Mouse (Mus musculus) limb, embryonic 10.5 days (tissue): ENCODE results near the gene Dcaf11. TPM values are rescaled to one million over a fixed set of nuclear protein-coding genes. Genes with fewer than 3 reads are reported as not detected.

Experiments
- DNase-seq: peaks from one replicate; pipeline ENCODE4 v3.0.0-alpha.2; 2017; ENCODE audit warnings: low spot score
- H3K27ac ChIP-seq: fragments of 300-500 bp; sonication (generic); 2 replicates; pipeline ENCODE4 v1.5.1; 2016; ENCODE audit warnings: mild to moderate bottlenecking
- H3K27me3 ChIP-seq: fragments of 300-500 bp; sonication (generic); 2 replicates; pipeline ENCODE4 v1.6.1; 2016; ENCODE audit warnings: low read depth, mild to moderate bottlenecking; ENCODE audit not compliant: poor library complexity, severe bottlenecking
- H3K36me3 ChIP-seq: fragments of 300-500 bp; sonication (generic); 2 replicates; pipeline ENCODE4 v1.6.1; 2016; ENCODE audit warnings: mild to moderate bottlenecking, moderate library complexity
- H3K4me1 ChIP-seq: fragments of 300-500 bp; sonication (generic); 2 replicates; pipeline ENCODE4 v1.6.1; 2016
- H3K4me3 ChIP-seq: fragments of 300-500 bp; sonication (generic); 2 replicates; pipeline ENCODE4 v1.5.1; 2016; ENCODE audit warnings: mild to moderate bottlenecking, moderate library complexity
- H3K9me3 ChIP-seq: fragments of 300-500 bp; sonication (generic); replicated peaks from 2 replicates; pipeline ENCODE4 v1.6.1; 2016; ENCODE audit warnings: mild to moderate bottlenecking
- WGBS: fragments of 180-500 bp; shearing (Covaris S2); methylation state at CpG from one replicate; pipeline ENCODE4 v1.1.7; 2016; 5-methylcytosine and 5-hydroxymethylcytosine counted together
- polyA plus RNA-seq: library from polyadenylated mRNA; unstranded; fragments of >200 nt; fragmentation: Nextera tagmentation; extraction: Ambion mirVana; gene quantifications from 2 replicates; pipeline ENCODE4 v1.2.1, GENCODE M21; 2016

Dcaf11 gene
- polyA plus RNA-seq, 1 experiment from 2014 or later, result 69.1 TPM

DNA sequence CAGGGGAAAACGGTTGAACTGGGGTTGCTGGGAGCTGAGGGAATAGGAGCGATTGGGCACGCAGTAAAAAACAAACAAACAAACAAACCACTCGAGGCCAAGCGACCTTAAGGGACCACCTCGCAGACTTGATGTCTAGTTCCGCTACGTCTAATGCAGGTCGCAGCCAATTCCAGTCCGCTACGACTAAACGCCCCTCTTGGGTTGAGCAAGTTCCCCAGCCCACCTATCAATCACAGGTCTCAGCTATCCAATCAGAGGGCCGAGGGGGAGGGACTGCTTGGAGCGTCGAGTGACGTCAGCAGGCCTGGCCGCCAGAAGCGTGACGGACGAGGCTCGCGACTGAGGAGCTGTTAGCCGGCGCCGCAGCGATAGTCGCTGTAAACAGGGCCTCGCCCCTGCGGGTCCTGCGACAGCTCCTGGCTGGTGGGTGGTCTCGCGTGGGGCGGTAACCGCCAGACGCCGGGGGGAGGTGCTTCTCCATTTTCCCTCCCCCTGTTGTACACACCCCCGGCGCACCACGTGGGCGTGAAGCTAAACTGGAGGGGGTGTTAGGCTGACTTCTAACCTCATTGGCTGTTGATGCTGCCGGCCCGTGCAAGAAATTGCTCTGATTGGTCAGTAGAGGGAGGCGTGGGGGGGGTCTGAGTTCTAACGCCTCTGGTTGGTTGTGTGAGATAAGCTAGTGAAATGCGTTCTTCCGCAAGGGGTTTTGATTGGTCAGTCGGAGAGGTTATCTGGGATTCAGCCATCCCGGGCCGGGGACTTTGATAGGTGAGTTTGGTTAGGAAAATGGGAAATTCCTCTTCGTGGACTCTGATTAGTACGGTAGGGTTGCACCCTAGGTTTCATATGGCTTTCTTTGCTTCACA lies 632 bp downstream of the Dcaf11 start, which contains the start of gene A730061H03Rik:
TSS of gene A730061H03Rik (minus strand) at position 205 of the 872 bp plus-strand sequence.
- peak; percentile 96 for DNase-seq
- no peaks in the 10 kb centered on the region for H3K9me3 ChIP-seq
- H3K4me1 ChIP-seq, result peaks cover 18% of the 10 kb centered on the region
- H3K36me3 ChIP-seq, result peaks cover 27% of the 10 kb centered on the region
- under 1% methylated on average over 51 of the region's 51 CpGs for WGBS
- H3K4me3 ChIP-seq, result peak within 1 kb of the TSS; percentile 79
- H3K27me3 ChIP-seq, result no peaks in the 10 kb centered on the region
- peak within 1 kb of the TSS; percentile 95 for H3K27ac ChIP-seq

DNA sequence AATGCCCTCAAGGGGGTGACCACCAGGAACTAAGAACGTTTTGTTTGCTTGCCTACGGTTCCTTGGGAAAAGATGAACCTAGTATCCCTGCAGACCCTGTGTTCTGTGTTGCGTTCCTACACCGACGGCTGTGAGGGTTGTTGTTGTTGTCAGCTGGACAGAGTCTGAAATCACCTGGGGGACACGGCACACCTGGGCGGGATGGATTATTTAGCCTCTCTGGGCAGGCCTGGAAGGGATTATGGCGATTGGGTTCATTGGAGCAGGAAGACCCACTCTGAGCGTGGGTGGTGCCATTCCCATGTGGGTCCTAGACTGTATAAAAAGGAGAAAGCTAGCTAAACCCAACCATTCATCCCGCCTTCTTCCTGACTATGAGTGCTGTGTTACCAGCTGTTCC lies 2.1 kb downstream of the Dcaf11 start:
- Histone ChIP-seq H3K27me3 (no peaks in the 10 kb centered on the region), H3K4me3 (no peak overlapping the region), H3K27ac (no peak overlapping the region), H3K4me1 (peaks cover 15% of the 10 kb centered on the region), H3K36me3 (peaks cover 41% of the 10 kb centered on the region), H3K9me3 (no peaks in the 10 kb centered on the region)
- WGBS, result 86% methylated on average over 10 of the region's 10 CpGs
- DNase-seq, result no peak

DNA sequence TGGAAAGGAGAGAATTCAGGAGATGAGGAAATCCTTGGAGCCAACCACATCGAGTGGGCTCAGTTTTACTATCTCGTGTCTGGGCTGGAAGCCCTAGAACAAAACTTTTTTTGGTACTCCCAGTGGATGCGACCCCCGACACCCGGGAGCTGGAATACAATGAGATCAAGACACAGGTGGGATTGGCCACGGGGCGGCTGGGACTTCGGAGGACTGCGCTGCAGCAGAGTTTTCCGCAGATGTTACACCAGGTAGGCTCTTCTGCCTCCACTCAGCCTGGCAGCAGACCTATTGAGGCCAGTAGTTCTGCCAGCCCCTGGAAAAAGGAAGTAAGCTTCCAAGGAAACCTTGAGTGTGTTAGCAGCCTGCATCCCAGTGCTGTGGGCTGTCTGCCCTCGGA lies 3.4 kb downstream of the Dcaf11 start:
- H3K27me3 ChIP-seq, result no peaks in the 10 kb centered on the region
- peaks cover 12% of the 10 kb centered on the region for H3K4me1 ChIP-seq
- no peak overlapping the region for H3K27ac ChIP-seq
- no peaks in the 10 kb centered on the region for H3K9me3 ChIP-seq
- peaks cover 55% of the 10 kb centered on the region for H3K36me3 ChIP-seq
- H3K4me3 ChIP-seq, result no peak overlapping the region
- DNase-seq, result no peak
- WGBS, result 93% methylated on average over 11 of the region's 11 CpGs

DNA sequence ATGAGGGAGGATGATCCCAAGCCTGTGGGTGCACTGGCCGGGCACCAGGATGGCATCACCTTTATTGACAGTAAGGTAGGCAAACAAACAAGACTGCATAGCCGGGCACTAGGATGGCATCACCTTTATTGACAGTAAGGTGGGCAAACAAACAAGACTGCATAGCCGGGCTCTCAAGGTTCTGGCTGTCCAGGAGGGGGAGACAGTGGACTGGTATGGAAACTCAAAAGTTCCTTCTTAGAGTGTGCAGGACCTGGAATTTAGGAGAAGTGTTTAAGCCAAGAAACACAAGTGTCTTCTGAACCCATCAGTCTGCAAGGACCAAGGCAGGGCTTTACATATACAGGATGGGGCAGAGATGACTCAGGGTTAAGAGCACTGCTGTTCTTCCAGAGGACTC lies 5.9 kb downstream of the Dcaf11 start:
- H3K4me3 ChIP-seq, result no peak overlapping the region
- H3K9me3 ChIP-seq, result no peaks in the 10 kb centered on the region
- H3K4me1 ChIP-seq, result peaks cover 12% of the 10 kb centered on the region
- 86% methylated on average over 3 of the region's 3 CpGs for WGBS
- no peak overlapping the region for H3K27ac ChIP-seq
- H3K27me3 ChIP-seq, result no peaks in the 10 kb centered on the region
- peaks cover 78% of the 10 kb centered on the region for H3K36me3 ChIP-seq
- DNase-seq, result no peak

DNA sequence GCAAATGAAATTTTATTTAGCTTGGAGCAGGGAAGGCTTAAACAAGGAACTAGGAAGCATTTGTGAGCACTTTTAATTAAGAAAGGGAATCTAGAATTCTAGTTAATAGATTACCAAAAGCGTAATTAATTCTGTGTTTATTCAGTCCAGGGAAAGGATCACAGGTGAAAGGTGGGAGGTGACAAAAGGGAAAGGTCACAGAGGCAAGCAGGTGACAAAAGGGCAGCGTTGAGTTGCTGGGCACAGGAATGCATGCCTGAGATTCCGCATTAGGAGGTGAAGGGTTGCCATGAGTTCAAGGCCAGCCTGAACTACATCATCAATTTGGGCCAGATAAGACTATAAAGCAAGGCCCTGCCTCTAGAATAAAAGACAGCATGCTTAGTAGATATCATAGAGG lies 7.7 kb downstream of the Dcaf11 start:
- no peaks in the 10 kb centered on the region for H3K27me3 ChIP-seq
- H3K4me1 ChIP-seq, result no peaks in the 10 kb centered on the region
- WGBS, result 90% methylated on average over 3 of the region's 3 CpGs
- H3K36me3 ChIP-seq, result peaks cover 77% of the 10 kb centered on the region
- H3K9me3 ChIP-seq, result no peaks in the 10 kb centered on the region
- no peak for DNase-seq
- no peak overlapping the region for H3K27ac ChIP-seq
- no peak overlapping the region for H3K4me3 ChIP-seq

DNA sequence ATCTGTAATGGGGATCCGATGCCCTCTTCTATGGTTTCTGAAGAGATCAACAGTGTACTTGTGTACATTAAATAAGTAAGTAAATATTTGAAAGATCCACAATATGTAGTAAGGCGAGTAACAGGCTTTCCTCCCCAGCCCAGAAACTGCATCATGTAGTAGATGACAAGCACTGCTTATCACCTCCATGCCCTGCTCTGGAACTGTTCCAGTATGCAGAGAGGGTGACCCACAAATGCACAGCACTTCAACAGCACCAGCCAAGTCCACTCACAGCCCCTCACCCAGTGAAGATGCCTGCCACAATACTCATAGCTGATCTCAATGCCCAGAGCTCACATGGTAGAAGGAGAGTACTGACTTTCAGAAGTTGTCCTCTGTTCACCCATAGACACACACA lies 10.8 kb downstream of the Dcaf11 start:
- no peak for DNase-seq
- H3K27ac ChIP-seq, result no peak overlapping the region
- H3K36me3 ChIP-seq, result peaks cover 50% of the 10 kb centered on the region
- 90% methylated on average over 2 of the region's 2 CpGs for WGBS
- peaks cover 5% of the 10 kb centered on the region for H3K4me1 ChIP-seq
- H3K9me3 ChIP-seq, result no peaks in the 10 kb centered on the region
- H3K27me3 ChIP-seq, result no peaks in the 10 kb centered on the region
- H3K4me3 ChIP-seq, result no peak overlapping the region

DNA sequence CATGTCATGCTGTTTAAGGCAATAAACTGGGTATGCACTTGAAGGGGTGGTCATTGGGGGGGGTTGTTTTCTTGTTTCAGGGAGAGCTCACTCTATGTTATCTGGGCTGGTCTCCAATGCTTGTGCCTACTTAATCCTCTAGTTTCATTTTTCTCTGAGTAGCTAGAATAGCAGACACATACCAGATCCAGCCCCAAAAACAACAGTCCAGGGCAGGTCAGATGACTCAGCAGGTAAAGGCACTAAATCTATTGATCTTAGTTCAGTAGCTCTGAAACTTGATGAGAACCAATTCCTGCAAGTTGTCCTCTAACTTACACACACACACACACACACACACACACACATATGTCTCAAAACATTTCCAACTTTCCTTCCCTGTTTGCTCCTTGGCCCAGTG lies 12.0 kb downstream of the Dcaf11 start:
- H3K27ac ChIP-seq, result no peak overlapping the region
- H3K4me1 ChIP-seq, result peaks cover 14% of the 10 kb centered on the region
- no peak overlapping the region for H3K4me3 ChIP-seq

DNA sequence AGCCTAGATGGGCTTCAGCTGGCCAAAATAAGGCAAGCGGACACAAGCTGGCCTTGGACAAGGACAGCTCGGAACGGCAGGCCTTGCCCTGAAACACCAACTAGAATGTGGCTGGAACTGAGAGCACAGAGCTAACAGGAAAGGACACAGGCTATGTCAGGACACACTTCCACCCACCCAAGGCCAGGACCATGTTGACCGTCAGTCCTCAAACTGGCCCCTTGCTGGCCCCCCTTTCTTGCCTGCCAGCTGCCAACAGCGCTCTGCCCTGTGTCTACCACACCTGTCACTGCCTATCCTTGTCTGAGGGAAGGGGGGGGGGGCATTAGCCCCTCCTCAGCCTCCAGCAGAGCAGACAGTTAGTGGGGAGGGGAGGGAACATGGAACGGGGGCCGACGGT lies 15.5 kb downstream of the Dcaf11 start, which contains the start of gene Fitm1:
TSS of gene Fitm1 (plus strand) at position 316 of the 400 bp plus-strand sequence.
- WGBS, result 70% methylated on average over 8 of the region's 8 CpGs
- H3K27ac ChIP-seq, result peak within 1 kb of the TSS; percentile 66
- H3K4me3 ChIP-seq, result no peak within 1 kb of the TSS
- H3K4me1 ChIP-seq, result peaks cover 33% of the 10 kb centered on the region
- DNase-seq, result no peak
- H3K9me3 ChIP-seq, result no peaks in the 10 kb centered on the region
- peaks cover 10% of the 10 kb centered on the region for H3K36me3 ChIP-seq
- H3K27me3 ChIP-seq, result no peaks in the 10 kb centered on the region

More for the DNA sequence above, 12.0 kb downstream of the Dcaf11 start:
- DNase-seq, result no peak
- Histone ChIP-seq H3K27me3 (no peaks in the 10 kb centered on the region), H3K9me3 (no peaks in the 10 kb centered on the region), H3K36me3 (peaks cover 38% of the 10 kb centered on the region)

DNA sequence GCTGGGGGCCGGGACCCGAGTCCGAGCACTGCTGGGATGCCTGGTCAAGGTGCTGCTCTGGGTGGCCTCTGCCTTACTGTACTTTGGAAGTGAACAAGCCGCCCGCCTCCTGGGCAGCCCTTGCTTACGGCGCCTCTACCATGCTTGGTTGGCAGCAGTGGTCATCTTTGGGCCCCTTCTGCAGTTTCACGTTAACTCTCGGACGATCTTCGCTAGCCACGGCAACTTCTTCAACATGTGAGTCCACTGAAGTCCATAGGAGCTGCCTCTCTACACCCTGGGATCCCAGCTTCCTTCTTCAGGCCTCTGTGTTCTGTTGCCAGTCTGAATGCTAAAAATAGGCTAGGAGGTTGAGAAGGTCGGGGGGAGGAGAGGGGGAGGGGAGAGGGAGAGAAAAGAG lies 15.9 kb downstream of the Dcaf11 start:
- no peak for DNase-seq
- no peaks in the 10 kb centered on the region for H3K9me3 ChIP-seq
- peaks cover 33% of the 10 kb centered on the region for H3K4me1 ChIP-seq
- peak overlapping the region; percentile 66 for H3K27ac ChIP-seq
- WGBS, result 72% methylated on average over 13 of the region's 13 CpGs
- H3K36me3 ChIP-seq, result peaks cover 11% of the 10 kb centered on the region
- H3K27me3 ChIP-seq, result no peaks in the 10 kb centered on the region
- no peak overlapping the region for H3K4me3 ChIP-seq

DNA sequence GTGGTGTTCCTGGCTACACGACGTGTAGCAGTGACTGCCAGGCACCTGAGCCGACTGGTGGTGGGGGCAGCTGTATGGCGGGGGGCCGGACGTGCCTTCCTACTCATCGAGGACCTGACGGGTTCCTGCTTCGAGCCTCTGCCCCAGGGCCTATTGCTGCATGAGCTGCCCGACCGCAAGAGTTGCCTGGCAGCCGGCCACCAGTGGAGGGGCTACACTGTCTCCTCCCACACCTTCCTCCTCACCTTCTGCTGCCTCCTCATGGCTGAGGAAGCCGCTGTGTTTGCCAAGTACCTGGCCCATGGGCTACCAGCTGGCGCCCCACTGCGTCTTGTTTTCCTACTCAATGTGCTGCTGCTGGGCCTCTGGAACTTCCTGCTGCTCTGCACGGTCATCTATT lies 16.6 kb downstream of the Dcaf11 start:
- H3K27ac ChIP-seq, result peak overlapping the region; percentile 44; the same call in 1 of the 2 replicates
- no peak overlapping the region for H3K4me3 ChIP-seq
- DNase-seq, result no peak
- no peaks in the 10 kb centered on the region for H3K9me3 ChIP-seq
- peaks cover 33% of the 10 kb centered on the region for H3K4me1 ChIP-seq
- WGBS, result 83% methylated on average over 16 of the region's 16 CpGs
- peaks cover 17% of the 10 kb centered on the region for H3K36me3 ChIP-seq
- H3K27me3 ChIP-seq, result no peaks in the 10 kb centered on the region

DNA sequence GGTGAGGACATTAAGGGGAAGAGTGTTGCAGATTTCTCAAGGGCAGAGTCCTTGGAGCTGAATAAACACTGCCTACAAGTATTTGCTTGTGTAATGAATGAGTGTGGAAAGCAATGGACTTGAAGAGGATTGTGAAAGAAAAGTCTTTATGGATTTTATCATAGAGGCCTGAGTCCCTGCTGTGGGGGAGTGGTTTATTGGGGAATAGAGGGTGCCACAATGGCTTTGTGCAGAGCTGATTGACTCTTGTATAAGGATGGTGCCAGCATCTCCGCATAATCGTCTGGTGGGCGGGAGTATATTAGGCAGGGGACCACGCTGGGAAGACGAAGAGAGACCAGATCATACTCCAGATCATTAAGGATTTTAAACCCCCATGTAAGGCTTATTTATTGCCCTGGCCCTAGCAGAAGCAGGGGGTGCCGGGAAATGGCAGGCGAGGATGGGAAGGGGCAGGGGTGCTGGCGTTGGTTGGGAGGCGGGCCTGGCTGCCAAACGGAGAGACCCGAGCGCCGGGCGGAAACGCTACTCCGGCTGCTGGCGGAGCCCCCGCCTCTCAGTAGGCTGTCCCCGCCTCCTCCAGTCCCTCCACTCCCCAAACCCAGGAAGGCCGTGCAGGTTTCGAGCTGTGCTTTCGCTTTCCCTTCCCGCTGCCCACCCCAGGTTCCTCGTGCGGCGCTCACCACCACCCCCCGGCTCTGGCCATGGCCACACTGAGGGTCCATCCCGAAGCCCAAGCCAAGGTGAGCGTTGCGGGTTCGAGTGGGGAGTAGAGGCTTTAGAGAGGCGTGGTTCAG lies 18.3 kb downstream of the Dcaf11 start, which contains the start of gene Psme1:
TSS of gene Psme1 (plus strand) at position 253 of the 797 bp plus-strand sequence.
- Histone ChIP-seq H3K27me3 (no peaks in the 10 kb centered on the region), H3K4me3 (peak within 1 kb of the TSS; percentile 83), H3K27ac (peak within 1 kb of the TSS; percentile 94), H3K4me1 (peaks cover 33% of the 10 kb centered on the region), H3K36me3 (peaks cover 26% of the 10 kb centered on the region), H3K9me3 (no peaks in the 10 kb centered on the region)
- DNase-seq, result peak; percentile 86
- WGBS, result 2% methylated on average over 30 of the region's 32 CpGs

DNA sequence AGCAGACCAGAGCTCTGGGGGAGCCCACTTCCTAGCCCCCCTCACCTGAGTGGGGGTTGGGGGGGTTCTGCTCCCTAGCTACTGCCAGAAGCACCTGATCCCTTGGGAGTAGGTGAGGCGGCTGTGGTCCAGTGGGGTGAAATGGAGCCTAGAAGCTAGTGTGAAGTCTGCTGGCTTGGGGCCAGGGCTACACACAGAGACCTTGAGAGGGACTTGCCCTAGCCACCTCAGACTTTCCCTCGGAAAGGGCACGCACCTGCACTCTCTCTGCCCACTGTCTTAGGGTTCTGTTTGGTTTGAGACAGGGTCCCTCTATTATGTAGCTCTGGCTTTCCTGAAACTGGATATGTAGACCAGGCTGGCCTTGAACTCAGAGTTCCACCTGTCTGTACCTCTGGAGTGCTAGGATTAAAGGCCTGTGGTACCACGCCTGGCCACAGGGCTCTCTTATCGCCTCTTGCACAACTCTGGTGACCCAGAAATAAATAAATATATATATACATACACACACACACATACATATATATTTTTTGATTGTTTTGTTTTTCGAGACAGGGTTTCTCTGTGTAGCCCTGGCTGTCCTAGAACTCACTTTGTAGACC lies 19.0 kb downstream of the Dcaf11 start:
- Histone ChIP-seq H3K27ac (peak overlapping the region; percentile 94), H3K9me3 (no peaks in the 10 kb centered on the region), H3K4me1 (peaks cover 33% of the 10 kb centered on the region), H3K27me3 (0 out of 2 replicates have a peak, but pooled peaks cover 3% of the 10 kb centered on the region), H3K4me3 (peak overlapping the region; percentile 83), H3K36me3 (peaks cover 26% of the 10 kb centered on the region)
- DNase-seq, result no peak
- 32% methylated on average over 6 of the region's 6 CpGs for WGBS
